Mouse (Mus musculus): ENCODE measurements around the gene Olfr1509. TPM values are rescaled to one million over a fixed set of nuclear protein-coding genes. Genes with fewer than 3 reads are reported as not detected.

Olfr1509 gene
- polyA plus RNA-seq, 1 experiment from 2014 or later = not detected

GRCm38 (mm10) chr14:52461928-52462327 lies 19.1 kb downstream of the Olfr1509 start:
- no peak for TF ChIP-seq CTCF (IDR thresholded peaks at IDR 0.05; ENCODE audit: low read depth)
- no peak for TF ChIP-seq EP300 (IDR thresholded peaks at IDR 0.05; ENCODE audit: low read depth)
- Histone ChIP-seq H3K9me3 (ENCODE audit: low read length) (no peaks in the 10 kb centered on the region), H3K4me2 (ENCODE audit: low read depth, low read length) (no peak overlapping the region), H3K36me3 (replicated peaks; ENCODE audit: insufficient read depth, low read length) (no peaks in the 10 kb centered on the region), H3K4me3 (ENCODE audit: low read depth, low read length) (no peak overlapping the region), H3K4me1 (ENCODE audit: insufficient read depth) (no peaks in the 10 kb centered on the region), H3K27me3 (ENCODE audit: insufficient read depth, low read length) (no peaks in the 10 kb centered on the region), H3K27ac (ENCODE audit: low read depth) (no peak overlapping the region), H3K9ac (replicated peaks) (no peak overlapping the region)
- DNase-seq (no peak), ATAC-seq (no peak)

GRCm38 (mm10) chr14:52465738-52466137 lies 22.9 kb downstream of the Olfr1509 start:
- ATAC-seq (no peak), DNase-seq (no peak)
- no peaks in the 10 kb centered on the region for H3K36me3 ChIP-seq (replicated peaks; ENCODE audit: insufficient read depth, low read length)
- TF ChIP-seq EP300 (IDR thresholded peaks at IDR 0.05; ENCODE audit: low read depth) (no peak), CTCF (IDR thresholded peaks at IDR 0.05; ENCODE audit: low read depth) (no peak)
- 80% methylated on average over 1 of the region's 1 CpGs for WGBS (ENCODE audit: insufficient replicate concordance)
- H3K9ac ChIP-seq (replicated peaks) = no peak overlapping the region
- no peak overlapping the region for H3K4me3 ChIP-seq (ENCODE audit: low read depth, low read length)
- no peaks in the 10 kb centered on the region for H3K9me3 ChIP-seq (ENCODE audit: low read length)
- no peaks in the 10 kb centered on the region for H3K4me1 ChIP-seq (ENCODE audit: insufficient read depth)
- no peak overlapping the region for H3K4me2 ChIP-seq (ENCODE audit: low read depth, low read length)
- H3K27ac ChIP-seq (ENCODE audit: low read depth) = no peak overlapping the region
- H3K27me3 ChIP-seq (ENCODE audit: insufficient read depth, low read length) = no peaks in the 10 kb centered on the region

- no peak within 1 kb of the TSS for H3K4me2 ChIP-seq (ENCODE audit: low read depth, low read length)
- WGBS (ENCODE audit: insufficient replicate concordance) = 58% methylated on average over 2 of the region's 2 CpGs
- no peak for ATAC-seq
- TF ChIP-seq EP300 (IDR thresholded peaks at IDR 0.05; ENCODE audit: low read depth) (no peak), CTCF (IDR thresholded peaks at IDR 0.05; ENCODE audit: low read depth) (no peak)
- H3K4me3 ChIP-seq (ENCODE audit: low read depth, low read length) = no peak within 1 kb of the TSS
- no peak within 1 kb of the TSS for H3K27ac ChIP-seq (ENCODE audit: low read depth)
- no peaks in the 10 kb centered on the region for H3K27me3 ChIP-seq (ENCODE audit: insufficient read depth, low read length)
- no peak for DNase-seq
- H3K4me1 ChIP-seq (ENCODE audit: insufficient read depth) = no peaks in the 10 kb centered on the region
- no peak within 1 kb of the TSS for H3K9ac ChIP-seq (replicated peaks)
- H3K36me3 ChIP-seq (replicated peaks; ENCODE audit: insufficient read depth, low read length) = no peaks in the 10 kb centered on the region
- no peaks in the 10 kb centered on the region for H3K9me3 ChIP-seq (ENCODE audit: low read length)
These were observed 24.6 kb downstream of the Olfr1509 start, which contains the start of gene Olfr1508 for GRCm38 (mm10) chr14:52467395-52467794. TSS of gene Olfr1508 (minus strand) at chr14:52467495.

GRCm38 (mm10) chr14:52495516-52495915 lies 52.7 kb downstream of the Olfr1509 start, which contains the start of gene Olfr1507:
TSS of gene Olfr1507 (minus strand) at chr14:52495749.
- Histone ChIP-seq H3K9me3 (ENCODE audit: low read length) (no peaks in the 10 kb centered on the region), H3K36me3 (replicated peaks; ENCODE audit: insufficient read depth, low read length) (no peaks in the 10 kb centered on the region), H3K4me3 (ENCODE audit: low read depth, low read length) (no peak within 1 kb of the TSS), H3K4me1 (ENCODE audit: insufficient read depth) (no peaks in the 10 kb centered on the region), H3K27ac (ENCODE audit: low read depth) (no peak within 1 kb of the TSS), H3K9ac (replicated peaks) (no peak within 1 kb of the TSS), H3K4me2 (ENCODE audit: low read depth, low read length) (no peak within 1 kb of the TSS), H3K27me3 (ENCODE audit: insufficient read depth, low read length) (no peaks in the 10 kb centered on the region)
- TF ChIP-seq CTCF (IDR thresholded peaks at IDR 0.05; ENCODE audit: low read depth) (no peak), EP300 (IDR thresholded peaks at IDR 0.05; ENCODE audit: low read depth) (no peak)
- WGBS (ENCODE audit: insufficient replicate concordance) = 68% methylated on average over 4 of the region's 4 CpGs
- ATAC-seq (no peak), DNase-seq (no peak)

Other genes with a start within 250 kb of the Olfr1509 start
- gene Supt16, start 245.6 kb upstream of the Olfr1509 start, polyA plus RNA-seq (2015; fragmentation: Nextera tagmentation; extraction: Ambion mirVana) = 15.7 and 18.0 TPM in 2 replicates
- 8.5 and 10.0 TPM in 2 replicates for gene Chd8, start 185.2 kb upstream of the Olfr1509 start, polyA plus RNA-seq (2015; fragmentation: Nextera tagmentation; extraction: Ambion mirVana)
- gene Tox4, start 163.8 kb upstream of the Olfr1509 start, polyA plus RNA-seq (2015; fragmentation: Nextera tagmentation; extraction: Ambion mirVana) = 12.1 and 13.4 TPM in 2 replicates
- 2.7 and 2.8 TPM in 2 replicates for gene Rab2b, start 163.4 kb upstream of the Olfr1509 start, polyA plus RNA-seq (2015; fragmentation: Nextera tagmentation; extraction: Ambion mirVana)
- gene Mettl3, start 137.9 kb upstream of the Olfr1509 start, polyA plus RNA-seq (2015; fragmentation: Nextera tagmentation; extraction: Ambion mirVana) = 7.2 and 8.1 TPM in 2 replicates
- 0.63 and 0.85 TPM in 2 replicates for gene Sall2, start 114.2 kb upstream of the Olfr1509 start, polyA plus RNA-seq (2015; fragmentation: Nextera tagmentation; extraction: Ambion mirVana)
- not detected in 2 replicates for gene Olfr1513, start 86.6 kb upstream of the Olfr1509 start, polyA plus RNA-seq (2015; fragmentation: Nextera tagmentation; extraction: Ambion mirVana)
- gene Olfr1512, start 63.8 kb upstream of the Olfr1509 start, polyA plus RNA-seq (2015; fragmentation: Nextera tagmentation; extraction: Ambion mirVana) = not detected in 2 replicates
- gene Olfr1511, start 45.6 kb upstream of the Olfr1509 start, polyA plus RNA-seq (2015; fragmentation: Nextera tagmentation; extraction: Ambion mirVana) = not detected in 2 replicates
- gene Olfr1510, start 28.6 kb upstream of the Olfr1509 start, polyA plus RNA-seq (2015; fragmentation: Nextera tagmentation; extraction: Ambion mirVana) = not detected in 2 replicates
- not detected in 2 replicates for gene Olfr1508, start 24.5 kb downstream of the Olfr1509 start, polyA plus RNA-seq (2015; fragmentation: Nextera tagmentation; extraction: Ambion mirVana)
- not detected in 2 replicates for gene Olfr1507, start 52.8 kb downstream of the Olfr1509 start, polyA plus RNA-seq (2015; fragmentation: Nextera tagmentation; extraction: Ambion mirVana)

Data from liver, postnatal 0 days (tissue).